Mouse (Mus musculus) splenic B cell, adult 2 months (primary cell): Measurements from ENCODE around the gene Itpr2.
A peak's percentile ranks its signal among the peaks of the same experiment; 100 is the strongest.

ENCODE experiments used
- DNase-seq: peaks from one replicate; pipeline ENCODE4 v3.0.0-alpha.2; 2011; ENCODE audit warnings: low read depth, low spot score
- H3K27me3 ChIP-seq: 2 replicates; pipeline ENCODE4 v1.6.1; 2012; ENCODE audit warnings: mild to moderate bottlenecking, low read length, moderate library complexity, mixed read lengths; ENCODE audit not compliant: control insufficient read depth, poor library complexity, insufficient read depth, severe bottlenecking
- H3K36me3 ChIP-seq: 2 replicates; pipeline ENCODE4 v1.6.1; 2012; ENCODE audit warnings: mild to moderate bottlenecking, low read length, moderate library complexity, mixed read lengths; ENCODE audit not compliant: control insufficient read depth, poor library complexity, insufficient read depth, severe bottlenecking

Gene Itpr2

DNA sequence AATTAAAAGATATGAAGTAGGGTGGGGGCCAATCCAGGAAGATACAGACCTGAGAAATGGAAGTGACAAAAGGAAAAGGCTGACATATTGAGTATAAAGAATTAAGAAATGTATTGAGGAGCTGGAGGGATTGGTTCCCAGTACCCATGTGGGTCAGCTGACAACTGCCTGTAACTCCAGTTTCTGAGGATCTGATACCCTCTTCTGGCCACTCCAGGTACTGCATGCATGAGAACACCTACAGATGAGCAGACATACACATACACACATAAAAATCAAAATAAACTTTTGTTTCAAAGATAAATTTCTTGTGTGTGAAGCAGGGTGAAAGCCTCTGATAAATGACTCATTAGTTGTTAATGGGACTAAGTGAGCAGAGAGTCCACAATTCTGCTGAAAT lies 203.3 kb downstream of the Itpr2 start:
- Histone ChIP-seq H3K36me3 (peaks cover 2% of the 10 kb centered on the region; the same call in 1 of the 2 replicates), H3K27me3 (no peaks in the 10 kb centered on the region)
- peak; percentile 62 for DNase-seq

DNA sequence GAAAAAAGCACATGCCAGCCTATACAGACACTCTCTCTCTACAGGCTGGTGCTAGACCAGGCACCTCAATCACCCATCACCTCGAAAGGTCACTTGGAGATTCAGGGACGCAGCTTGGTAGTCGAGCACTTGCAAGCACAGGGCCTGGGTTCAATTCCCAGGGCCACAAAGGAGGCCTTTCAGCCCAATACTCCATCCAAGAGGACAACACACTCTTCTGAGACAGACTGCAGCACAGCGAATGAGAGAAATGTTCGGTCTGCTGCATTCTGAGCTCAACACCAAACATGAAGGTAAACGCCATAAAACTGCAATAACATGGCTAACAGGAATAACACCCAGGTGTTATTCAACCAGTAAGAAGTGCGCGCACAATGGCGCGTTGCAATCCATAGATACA lies 211.0 kb downstream of the Itpr2 start:
- H3K27me3 ChIP-seq = no peaks in the 10 kb centered on the region
- peaks cover 3% of the 10 kb centered on the region for H3K36me3 ChIP-seq

DNA sequence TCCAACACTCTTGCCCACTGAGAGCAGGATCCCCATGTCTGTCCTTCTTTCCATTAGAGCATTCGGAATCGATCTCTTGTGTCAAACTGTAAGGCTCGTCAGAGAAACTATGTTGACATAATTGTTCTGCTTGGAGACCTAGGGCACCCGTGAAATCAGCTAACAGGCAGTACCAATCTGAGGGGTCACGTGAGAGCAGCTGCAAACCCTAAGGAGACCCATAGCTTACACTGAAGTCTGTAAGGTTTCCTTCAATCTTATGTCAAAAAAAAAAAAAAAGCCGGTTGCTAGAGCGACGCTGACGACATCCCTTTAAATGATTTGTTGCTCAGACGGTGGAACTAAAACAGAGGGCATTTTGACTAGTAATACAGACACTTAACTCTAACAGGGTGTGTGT lies 212.2 kb downstream of the Itpr2 start:
- no peak for DNase-seq
- H3K36me3 ChIP-seq = peaks cover 3% of the 10 kb centered on the region
- no peaks in the 10 kb centered on the region for H3K27me3 ChIP-seq

More for the DNA sequence above, 211.0 kb downstream of the Itpr2 start:
- DNase-seq = no peak

DNA sequence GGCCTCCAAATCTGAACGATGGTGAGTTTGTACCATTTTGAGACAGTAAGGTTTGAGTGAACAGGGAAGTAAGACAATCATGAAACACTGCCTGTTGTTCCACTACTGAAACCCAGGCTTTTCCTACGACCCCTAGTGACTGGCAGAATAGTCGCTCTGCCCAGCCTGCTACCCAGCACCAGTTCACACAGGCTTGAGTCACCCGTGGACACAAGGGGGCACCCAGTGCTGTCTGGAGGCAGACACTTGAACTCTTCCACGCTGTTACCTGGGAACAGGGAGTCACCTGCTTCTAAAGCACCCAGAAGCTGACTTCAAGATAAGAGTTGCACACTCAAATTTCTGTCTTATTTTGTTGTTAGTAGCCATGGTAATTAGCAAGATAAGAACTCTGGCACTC lies 213.8 kb downstream of the Itpr2 start:
- no peaks in the 10 kb centered on the region for H3K27me3 ChIP-seq
- no peak for DNase-seq
- peaks cover 3% of the 10 kb centered on the region; the same call in 1 of the 2 replicates for H3K36me3 ChIP-seq

DNA sequence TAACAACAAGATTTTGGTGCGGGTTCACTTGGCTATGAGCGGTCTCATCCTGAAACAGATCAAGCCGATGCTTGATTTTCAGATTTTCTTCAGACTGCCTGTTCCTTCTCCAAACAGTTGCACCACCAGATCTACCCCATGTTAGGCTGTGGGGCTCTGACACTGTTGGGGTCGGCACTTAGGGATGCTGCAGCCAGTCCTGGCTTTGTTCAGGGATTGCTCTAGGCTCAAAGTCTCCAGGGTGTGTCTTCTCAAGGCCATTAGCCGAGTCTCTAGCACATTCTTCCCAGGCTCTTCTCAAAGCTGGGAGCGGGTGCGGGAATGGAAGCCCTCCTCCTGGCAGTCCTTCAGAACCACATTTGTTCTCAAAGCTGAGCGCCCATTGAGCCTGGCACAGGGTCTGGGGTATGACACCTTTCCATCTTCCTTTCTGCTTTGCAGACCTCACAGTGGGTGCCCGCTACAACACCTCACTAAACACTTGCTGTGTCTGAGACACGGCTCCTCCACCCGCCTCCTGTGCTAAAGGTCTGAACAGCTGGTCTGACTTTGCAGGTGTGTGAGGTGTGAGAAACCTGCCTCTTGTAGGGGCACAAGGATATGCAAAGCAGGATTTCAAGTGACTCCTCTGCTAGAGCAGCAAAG lies 217.0 kb downstream of the Itpr2 start:
- peaks cover 3% of the 10 kb centered on the region; the same call in 1 of the 2 replicates for H3K36me3 ChIP-seq
- no peaks in the 10 kb centered on the region for H3K27me3 ChIP-seq
- DNase-seq = no peak

DNA sequence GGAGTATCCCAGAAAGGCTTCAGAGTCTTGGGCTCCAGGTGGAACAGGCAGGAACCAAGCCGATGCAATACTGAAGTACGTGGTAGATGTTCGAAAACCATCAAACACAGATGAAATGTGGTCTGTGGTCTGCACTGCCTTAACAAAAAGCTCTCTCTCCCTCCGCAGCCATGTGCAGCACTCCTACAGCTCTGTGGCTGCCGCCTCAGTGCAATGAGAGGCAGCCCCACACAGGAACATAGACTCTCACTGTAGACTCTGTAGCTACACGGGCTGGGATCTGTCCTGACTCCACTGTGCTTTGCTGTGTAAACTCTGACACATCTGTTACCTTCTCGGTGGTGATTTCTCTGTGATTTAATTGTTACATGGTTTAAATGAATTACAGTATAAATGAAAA lies 218.0 kb downstream of the Itpr2 start:
- Histone ChIP-seq H3K27me3 (no peaks in the 10 kb centered on the region), H3K36me3 (peaks cover 3% of the 10 kb centered on the region; the same call in 1 of the 2 replicates)
- no peak for DNase-seq

DNA sequence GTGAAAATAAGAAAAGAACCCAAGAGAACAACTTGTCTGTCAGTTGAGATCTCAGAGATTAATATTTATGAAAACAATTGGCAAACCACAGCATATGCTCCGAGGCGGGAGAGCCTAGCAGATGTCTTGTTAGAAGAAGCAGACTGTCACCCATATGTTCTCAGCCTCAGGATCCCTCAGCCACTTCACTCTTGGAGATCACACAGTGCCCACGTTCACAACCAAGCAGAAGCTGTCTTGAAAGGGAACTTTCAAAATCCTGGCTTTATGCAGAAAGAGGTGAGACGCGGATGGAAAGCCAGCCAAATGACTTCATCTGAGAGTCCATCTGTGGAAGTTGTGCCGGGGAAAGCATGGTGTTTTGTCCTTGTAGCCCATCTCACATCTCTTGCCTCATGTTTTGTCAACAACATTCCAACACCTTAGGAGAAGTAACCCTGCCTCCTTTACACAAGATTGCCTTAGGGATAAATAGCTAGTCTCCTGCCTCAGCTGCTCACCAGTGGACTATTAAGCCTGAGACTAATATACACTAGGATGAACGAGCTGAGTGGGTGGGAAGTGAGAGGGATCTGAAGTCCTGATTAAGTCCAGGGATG lies 219.9 kb downstream of the Itpr2 start:
- Histone ChIP-seq H3K36me3 (0 out of 2 replicates have a peak, but pooled peaks cover 2% of the 10 kb centered on the region), H3K27me3 (no peaks in the 10 kb centered on the region)
- no peak for DNase-seq

DNA sequence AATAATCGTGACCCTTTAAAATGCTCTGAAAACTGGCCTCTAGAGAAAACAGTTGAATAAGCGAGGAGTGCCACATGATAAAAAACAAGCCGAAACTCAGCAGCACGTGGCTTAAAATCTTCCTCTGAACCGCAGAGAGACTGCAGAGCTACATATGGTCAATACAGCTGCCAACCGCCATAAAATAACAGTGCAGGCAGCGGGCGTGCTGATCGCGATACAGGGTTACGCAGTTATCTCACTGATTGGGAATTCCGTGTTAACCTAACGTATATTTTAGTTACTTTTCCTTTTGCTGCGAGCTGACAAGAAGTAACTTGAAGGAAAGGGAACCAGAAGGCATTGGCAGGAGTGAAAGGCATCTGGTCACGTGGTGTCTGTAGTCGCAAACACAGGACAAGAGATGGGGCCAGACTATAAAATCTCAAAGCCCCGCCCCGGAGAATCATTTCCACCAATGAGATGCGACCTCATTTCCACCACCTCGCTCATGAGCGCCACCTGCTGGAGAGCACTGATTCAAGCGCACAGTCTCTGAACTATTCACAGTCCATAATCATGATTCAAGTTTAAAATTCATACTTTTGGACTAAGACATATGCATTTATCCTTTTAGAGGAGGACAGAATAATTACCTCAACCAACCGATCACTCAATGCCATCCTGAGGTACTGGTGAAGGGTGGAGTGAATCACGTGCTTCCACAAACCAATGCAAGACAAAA lies 220.7 kb downstream of the Itpr2 start:
- H3K27me3 ChIP-seq = no peaks in the 10 kb centered on the region
- DNase-seq = peak; percentile 65
- H3K36me3 ChIP-seq = 0 out of 2 replicates have a peak, but pooled peaks cover 2% of the 10 kb centered on the region

DNA sequence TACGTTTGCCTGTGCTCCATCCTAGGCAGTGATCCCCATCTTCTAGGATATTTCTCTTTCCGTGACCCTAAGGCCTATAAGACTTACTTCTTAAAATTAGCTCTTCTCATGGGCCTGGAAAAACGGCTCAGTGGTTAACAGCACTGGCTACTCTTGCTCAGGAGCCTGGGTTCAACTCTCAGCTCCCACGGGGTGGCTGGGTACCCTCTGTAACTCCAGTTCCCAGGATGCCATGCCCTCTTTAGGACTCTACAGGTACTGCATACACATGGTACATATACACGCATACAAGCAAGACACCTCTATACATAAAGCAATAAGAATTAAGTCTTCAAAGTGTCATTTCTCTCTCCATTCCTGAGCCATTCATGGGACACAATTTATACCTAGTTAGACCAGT lies 228.8 kb downstream of the Itpr2 start:
- Histone ChIP-seq H3K27me3 (no peaks in the 10 kb centered on the region), H3K36me3 (no peaks in the 10 kb centered on the region)
- DNase-seq = peak; percentile 13

DNA sequence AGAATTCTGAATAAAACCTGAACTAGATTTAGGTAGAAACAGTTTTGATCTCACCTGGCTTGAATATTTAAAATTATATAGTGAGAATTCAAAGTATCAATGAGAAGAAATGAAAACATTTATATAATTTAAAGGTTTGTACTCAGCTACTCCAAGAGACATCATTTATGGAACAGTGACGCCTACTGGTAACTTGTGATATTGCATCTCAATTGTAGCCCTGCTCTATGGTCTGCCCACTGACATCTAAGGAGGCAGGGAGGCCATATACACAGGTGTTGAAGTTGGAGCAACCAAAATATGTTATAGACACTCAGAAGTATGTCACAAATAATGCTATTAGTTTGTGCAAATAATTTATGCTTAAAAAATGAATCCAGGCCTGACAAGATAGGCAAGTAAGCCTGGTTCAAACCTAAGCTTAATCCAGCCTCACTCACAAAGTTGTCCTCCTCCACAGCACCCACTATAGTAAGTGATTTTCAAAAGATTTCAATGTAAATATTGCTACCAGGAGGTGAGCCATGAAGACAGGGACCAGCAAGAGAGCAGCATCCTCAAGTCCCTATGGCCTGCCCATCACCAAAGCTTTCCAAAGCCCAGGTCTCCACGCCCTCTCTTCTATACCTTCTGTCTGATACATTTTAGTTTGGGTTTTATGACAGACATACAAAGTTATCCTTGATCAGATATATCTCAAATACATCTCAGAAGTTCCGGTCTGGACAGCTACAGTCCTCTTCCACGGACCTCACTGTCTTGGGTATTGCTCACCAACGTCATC lies 229.6 kb downstream of the Itpr2 start:
- Histone ChIP-seq H3K27me3 (no peaks in the 10 kb centered on the region), H3K36me3 (no peaks in the 10 kb centered on the region)
- DNase-seq = peak; percentile 93

DNA sequence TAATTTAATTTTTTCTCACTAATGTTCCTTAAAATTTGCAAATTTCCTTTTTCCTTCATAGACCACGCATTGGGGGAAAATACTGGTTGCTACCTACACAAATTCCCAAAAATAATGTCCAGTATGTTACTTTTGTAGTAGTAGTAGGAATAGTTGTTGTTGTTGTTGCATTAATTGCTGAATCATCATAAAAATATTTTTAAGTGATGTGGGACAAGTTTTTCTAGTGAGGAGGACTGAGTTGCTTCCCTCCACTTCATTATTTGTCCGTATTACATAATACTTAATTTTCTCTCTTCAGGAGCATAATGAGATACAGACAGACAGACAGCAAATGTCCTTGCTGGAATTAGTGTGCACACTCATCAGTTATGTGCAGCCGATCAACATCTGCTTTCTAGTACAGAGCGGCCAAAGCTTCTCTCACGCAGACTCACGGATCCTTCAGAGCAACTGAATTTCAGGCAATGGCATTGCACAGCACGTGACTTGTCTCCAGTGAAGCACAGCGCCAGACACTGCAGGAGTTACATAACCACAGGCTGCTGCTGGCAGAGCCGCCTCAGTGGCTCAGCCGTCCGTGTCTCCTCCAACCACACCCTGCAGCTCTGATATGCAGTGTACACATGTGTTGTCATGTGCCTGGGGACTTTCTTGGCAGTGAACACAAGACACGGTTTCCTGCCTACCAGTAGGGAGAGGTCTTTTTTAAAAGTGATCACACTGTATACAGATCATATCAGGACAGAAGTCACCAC lies 231.1 kb downstream of the Itpr2 start:
- no peaks in the 10 kb centered on the region for H3K27me3 ChIP-seq
- DNase-seq = peak; percentile 97
- H3K36me3 ChIP-seq = no peaks in the 10 kb centered on the region; the same call in 1 of the 2 replicates

DNA sequence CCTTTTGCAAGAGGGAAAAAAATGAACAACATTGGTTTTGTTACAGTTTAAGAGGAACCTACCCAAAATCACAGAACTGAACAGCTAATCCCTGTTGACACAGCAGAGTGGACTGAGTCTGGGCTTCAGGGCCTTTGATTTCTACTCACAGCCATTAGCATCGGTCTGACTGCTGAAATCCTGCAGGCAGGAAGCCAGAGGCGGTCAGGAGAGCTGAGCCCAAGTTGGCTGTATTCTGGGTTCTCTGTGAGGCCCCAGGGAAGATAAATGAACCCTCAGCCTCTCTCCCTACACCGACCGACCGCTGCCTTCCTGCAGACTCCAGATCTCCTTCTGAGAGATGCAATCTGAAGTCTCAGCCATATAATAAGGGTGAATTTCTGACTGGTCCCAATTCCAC lies 231.9 kb downstream of the Itpr2 start:
- Histone ChIP-seq H3K27me3 (no peaks in the 10 kb centered on the region), H3K36me3 (no peaks in the 10 kb centered on the region; the same call in 1 of the 2 replicates)
- no peak for DNase-seq

DNA sequence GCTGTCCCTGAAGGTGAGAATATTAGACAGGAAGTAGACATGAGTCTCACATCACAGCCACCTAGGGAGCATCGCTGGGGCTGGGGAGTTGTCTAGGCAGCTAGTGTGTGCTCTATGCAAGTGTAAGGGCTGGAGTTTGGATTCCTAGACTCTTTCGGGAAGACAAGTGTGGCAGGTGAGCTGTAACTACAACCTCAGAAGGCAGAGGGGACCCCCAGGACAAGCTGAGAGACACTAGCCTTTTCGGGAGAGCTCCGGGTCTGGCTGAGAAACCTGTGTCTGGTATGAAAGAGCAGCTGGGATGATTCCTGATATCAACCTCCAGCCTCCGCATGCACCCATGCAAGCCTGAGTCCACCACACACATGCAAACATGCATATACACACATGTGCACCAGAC lies 232.7 kb downstream of the Itpr2 start:
- no peaks in the 10 kb centered on the region; the same call in 1 of the 2 replicates for H3K36me3 ChIP-seq
- H3K27me3 ChIP-seq = no peaks in the 10 kb centered on the region
- DNase-seq = no peak
